Mouse (Mus musculus): ENCODE measurements around the gene Mt3.
A peak's percentile ranks its signal among the peaks of the same experiment; 100 is the strongest.

Gene Mt3

GRCm38 (mm10) chr8:94184357-94184843, 32.0 kb downstream of the Mt3 start:
- DNase-seq (ENCODE audit: low spot score in 2 of 2), result no peak

- DNase-seq (ENCODE audit: low spot score in 2 of 2), result no peak
Observed at GRCm38 (mm10) chr8:94185791-94186190, 33.4 kb downstream of the Mt3 start.

- peak in 1 of 2 experiments; percentile 31 for DNase-seq (ENCODE audit: low spot score in 2 of 2)
Observed at GRCm38 (mm10) chr8:94186542-94186941, 34.1 kb downstream of the Mt3 start.

- no peak for DNase-seq (ENCODE audit: low spot score in 2 of 2)
Observed at GRCm38 (mm10) chr8:94187290-94188002, 35.0 kb downstream of the Mt3 start.

GRCm38 (mm10) chr8:94189275-94190031, 37.0 kb downstream of the Mt3 start:
- no peak for DNase-seq (ENCODE audit: low spot score in 2 of 2)

GRCm38 (mm10) chr8:94191101-94191691, 38.8 kb downstream of the Mt3 start:
- no peak for DNase-seq (ENCODE audit: low spot score in 2 of 2)

GRCm38 (mm10) chr8:94192926-94193325, 40.5 kb downstream of the Mt3 start:
- DNase-seq (ENCODE audit: low spot score in 2 of 2), result no peak

- no peak for DNase-seq (ENCODE audit: low spot score in 2 of 2)
Observed at GRCm38 (mm10) chr8:94194591-94195223, 42.3 kb downstream of the Mt3 start.

- DNase-seq (ENCODE audit: low spot score in 2 of 2), result peak in 1 of 2 experiments; percentile 65
Observed at GRCm38 (mm10) chr8:94199202-94199869, 46.9 kb downstream of the Mt3 start.

Measured in frontal cortex, postnatal 25 days (tissue).